Mouse (Mus musculus): Measurements from ENCODE around the gene Ube3a.

The Ube3a gene

DNA sequence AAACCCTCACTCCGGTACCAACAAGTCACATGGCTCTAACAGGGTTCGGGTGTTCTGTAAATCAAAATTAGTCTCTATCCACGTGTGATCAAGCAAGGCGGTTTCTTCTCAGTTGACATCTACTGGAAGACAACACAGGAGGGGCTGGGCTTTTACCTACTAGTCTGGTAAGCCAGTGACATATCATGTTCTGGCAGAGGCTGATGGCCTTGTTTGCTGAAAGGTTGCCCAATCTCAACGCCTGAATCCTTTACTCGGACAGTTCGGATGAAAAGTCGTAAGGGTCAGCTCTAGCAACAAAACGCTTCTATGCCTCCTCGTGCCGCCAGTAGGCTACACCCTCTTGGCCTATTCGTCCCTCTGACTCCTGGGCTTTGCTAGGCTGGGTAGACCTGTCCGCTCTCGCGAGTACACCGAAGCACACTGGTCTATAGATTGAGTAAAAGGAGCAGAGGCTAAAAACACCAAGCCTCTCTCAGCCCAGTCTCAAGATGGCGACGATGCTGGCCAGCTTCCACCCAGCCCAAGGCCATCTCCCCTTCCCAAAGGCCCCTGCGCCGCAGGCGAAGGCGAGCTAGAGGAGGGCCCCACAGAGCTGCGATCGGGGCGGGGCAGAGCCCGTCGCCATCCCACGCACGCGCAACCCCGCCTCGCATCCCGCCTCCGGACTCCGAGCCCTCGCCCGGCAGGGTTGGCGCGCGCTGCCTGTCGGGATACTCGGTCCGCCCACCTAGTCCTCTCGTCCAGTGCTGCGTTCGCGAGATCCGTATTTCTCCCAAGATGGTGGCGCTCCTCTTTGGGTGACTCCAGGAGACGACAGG lies at the start of gene Ube3a:
Gene Ube3a, plus strand, starts transcription at position 706 of the 821 bp plus-strand sequence.
- DNase-seq (ENCODE audit: extremely low read depth, low read depth): peak; percentile 77

DNA sequence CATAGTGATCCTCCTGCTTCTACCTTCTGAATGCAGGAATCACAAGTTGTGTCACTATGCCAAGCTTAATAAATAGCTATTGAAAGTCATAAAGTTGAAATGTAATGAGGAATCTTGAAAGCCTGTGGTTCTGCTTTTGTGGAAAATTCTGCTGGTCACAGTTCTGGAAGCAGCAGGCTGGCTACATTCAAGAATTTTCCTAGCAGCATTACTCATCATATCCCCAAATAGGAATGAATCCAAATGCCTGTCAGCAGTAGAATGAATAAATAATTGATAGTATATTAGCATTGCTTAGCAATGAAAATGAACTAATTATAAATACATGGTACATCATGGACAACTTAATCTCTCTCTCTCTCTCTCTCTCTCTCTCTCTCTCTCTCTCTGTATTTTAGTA lies 35.7 kb upstream of the Ube3a start:
- no peak for DNase-seq (ENCODE audit: extremely low read depth, low read depth)

DNA sequence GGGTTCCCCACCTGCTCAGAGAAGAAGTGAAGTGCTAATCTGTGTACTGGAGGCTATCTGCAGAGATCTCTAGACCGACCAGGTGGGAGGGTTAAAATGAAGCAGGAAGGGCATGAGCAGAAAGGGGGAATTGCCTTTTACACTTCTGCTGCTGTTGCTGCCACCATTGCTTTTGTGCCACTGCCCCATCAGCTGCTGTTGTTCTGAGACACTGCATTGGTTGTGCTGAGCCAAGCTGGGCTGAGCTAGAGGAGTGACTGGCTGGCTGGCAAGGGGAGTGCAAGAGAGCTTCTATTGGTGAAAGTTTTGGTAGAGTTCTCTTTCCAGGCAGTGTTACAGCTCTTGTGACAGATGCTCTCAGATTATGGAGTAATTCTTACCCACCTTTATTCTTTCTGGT lies 13.6 kb upstream of the Ube3a start:
- no peak for DNase-seq (ENCODE audit: extremely low read depth, low read depth)

- no peak for DNase-seq (ENCODE audit: extremely low read depth, low read depth)
These were observed 7.3 kb upstream of the Ube3a start for GRCm38 (mm10) chr7:59221244-59221643.

DNA sequence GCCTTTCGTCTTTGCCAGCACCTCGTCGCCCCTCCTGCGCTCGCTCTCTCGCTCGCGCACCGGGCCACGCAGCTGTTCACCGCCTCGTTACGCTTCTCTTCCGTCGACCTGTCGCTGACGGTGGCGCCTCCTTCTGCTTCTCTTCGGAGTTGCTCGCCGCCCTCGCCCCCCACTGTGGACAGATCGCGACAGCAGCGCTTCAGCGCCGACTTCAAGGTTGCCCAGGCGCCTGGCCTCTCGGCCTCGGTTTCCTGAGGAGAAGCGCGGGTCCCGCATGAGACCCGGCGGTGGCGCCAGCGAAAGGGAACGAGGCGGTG lies 274 bp downstream of the Ube3a start:
- no peak for DNase-seq (ENCODE audit: extremely low read depth, low read depth)

- DNase-seq (ENCODE audit: extremely low read depth, low read depth): no peak
These were observed 797 bp downstream of the Ube3a start for GRCm38 (mm10) chr7:59229183-59229911.

GRCm38 (mm10) chr7:59230304-59230703 lies 1.8 kb downstream of the Ube3a start:
- DNase-seq (ENCODE audit: extremely low read depth, low read depth): peak; percentile 64

GRCm38 (mm10) chr7:59230768-59231167 lies 2.2 kb downstream of the Ube3a start:
- DNase-seq (ENCODE audit: extremely low read depth, low read depth): no peak

DNA sequence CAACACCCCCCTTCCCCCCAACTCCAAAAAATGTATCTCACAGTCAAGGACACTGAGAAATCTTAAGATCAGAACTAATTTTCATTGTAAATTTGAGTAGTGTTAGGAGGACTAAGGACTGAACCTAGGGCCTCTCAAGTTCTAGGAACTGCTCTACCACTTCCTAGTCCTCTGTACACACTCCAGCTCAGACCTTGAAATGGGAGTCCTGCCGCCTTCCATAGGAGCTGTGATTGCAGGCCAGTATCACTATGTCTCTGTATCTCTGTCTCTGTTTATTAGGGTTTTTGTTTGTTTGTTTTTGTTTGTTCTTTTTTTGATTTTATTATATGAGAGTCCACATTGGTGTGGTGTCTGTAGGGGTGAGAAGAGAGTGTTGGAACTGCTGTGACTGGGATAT lies 3.4 kb downstream of the Ube3a start:
- no peak for DNase-seq (ENCODE audit: extremely low read depth, low read depth)

DNA sequence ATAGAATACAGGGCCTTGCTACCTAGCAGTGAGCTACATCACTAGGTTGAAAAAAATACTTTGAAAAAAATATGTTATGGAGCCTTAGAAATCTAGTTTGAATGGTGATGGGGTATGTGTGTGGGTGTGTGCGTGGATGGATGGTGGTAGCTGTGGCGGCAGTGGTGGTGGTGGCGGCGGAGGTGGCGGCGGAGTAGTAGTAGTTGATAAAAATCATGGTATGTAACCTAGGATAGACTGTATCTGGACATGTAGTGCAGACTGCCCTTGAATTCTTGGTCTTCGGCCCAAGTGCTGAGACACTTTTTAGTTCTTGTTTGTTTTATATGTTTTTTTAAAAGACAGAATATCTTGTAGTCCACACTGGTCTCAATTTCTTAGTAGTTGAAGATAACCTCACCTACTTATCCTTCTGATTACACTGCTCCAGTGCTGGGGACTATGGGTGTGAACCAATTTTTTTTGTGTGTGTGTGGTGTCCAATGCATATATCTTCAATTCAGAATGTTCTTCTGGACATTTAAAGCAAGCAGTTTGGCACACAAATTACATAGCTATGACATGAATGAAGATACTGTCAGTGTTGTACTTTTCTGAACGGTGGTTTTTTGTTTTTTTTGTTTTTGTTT lies 6.3 kb downstream of the Ube3a start:
- no peak for DNase-seq (ENCODE audit: extremely low read depth, low read depth)

- DNase-seq (ENCODE audit: extremely low read depth, low read depth): no peak
These were observed 14.7 kb downstream of the Ube3a start for GRCm38 (mm10) chr7:59243257-59243656.

GRCm38 (mm10) chr7:59245541-59245940 lies 17.0 kb downstream of the Ube3a start:
- DNase-seq (ENCODE audit: extremely low read depth, low read depth): no peak

- DNase-seq (ENCODE audit: extremely low read depth, low read depth): no peak
These were observed 24.8 kb downstream of the Ube3a start for GRCm38 (mm10) chr7:59253373-59253772.

DNA sequence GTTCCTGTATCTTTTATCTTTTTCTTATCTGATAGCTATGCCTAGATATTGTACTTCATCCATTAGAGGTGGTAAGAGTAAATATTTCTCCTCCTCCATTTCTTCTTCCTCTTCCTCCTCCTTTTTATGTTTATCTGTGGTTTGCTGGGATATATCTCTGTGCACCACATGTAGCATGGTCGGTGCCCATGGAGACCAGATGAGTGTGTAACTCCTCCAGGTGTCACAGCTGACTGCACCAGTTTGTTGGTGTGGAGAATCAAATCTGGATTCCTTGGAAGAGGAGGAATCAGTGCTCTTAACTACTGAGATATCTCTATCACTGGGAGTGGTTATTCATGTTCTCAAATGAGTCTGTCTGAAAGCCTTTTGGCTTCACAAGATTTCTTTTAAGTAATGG lies 37.0 kb downstream of the Ube3a start:
- DNase-seq (ENCODE audit: extremely low read depth, low read depth): peak; percentile 29

GRCm38 (mm10) chr7:59271775-59272174 lies 43.2 kb downstream of the Ube3a start:
- no peak for DNase-seq (ENCODE audit: extremely low read depth, low read depth)

GRCm38 (mm10) chr7:59312576-59312975 lies 84.0 kb downstream of the Ube3a start:
- DNase-seq (ENCODE audit: extremely low read depth, low read depth): no peak

DNA sequence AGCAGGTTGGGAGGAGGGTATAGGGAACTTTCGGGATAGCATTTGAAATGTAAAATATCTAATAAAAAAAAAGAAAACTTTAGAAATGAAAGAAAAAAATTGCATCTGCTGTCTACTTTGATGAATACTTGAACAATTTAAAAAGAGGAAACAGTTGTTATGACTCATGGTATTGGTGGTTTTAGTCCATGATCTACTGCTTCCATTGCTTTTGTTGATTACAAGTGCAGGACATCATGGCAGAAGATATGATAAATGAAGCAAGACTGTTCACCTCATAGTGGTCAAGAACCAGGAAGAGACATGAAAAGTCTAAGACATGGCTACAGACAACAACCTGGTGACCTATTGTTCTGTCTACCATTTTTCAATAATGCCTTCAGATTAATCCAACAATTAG lies 94.2 kb downstream of the Ube3a start:
- peak; percentile 49 for DNase-seq (ENCODE audit: extremely low read depth, low read depth)

Data from MEL-GATA-1-ER (cell line).